Mouse (Mus musculus): ENCODE results near the gene Myl4.

Gene Myl4

GRCm38 (mm10) chr11:104630185-104630835 lies 79.8 kb downstream of the Myl4 start:
- no peak for DNase-seq (ENCODE audit: low read depth, low spot score)

DNA sequence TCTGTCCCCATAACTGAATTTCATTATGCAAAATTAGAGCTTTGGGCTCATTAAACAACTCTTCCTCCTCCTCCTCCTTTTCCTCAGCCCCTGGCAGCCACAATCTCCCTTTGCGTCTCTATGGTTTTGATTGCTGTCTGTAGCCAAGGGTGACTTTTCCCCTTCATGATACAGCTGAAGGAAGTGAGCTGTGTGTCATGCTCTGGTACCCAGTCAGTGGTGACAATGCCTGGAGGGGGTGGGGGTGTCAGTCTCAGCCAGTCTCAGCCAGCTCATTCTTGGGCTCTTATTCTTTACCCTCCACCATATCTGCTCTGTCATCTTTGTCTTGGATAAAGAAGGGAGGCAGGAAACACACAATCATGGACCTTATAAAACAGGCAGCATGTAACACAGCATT lies 80.8 kb downstream of the Myl4 start:
- no peak for DNase-seq (ENCODE audit: low read depth, low spot score)

GRCm38 (mm10) chr11:104637010-104637409 lies 86.5 kb downstream of the Myl4 start:
- DNase-seq (ENCODE audit: low read depth, low spot score): no peak

DNA sequence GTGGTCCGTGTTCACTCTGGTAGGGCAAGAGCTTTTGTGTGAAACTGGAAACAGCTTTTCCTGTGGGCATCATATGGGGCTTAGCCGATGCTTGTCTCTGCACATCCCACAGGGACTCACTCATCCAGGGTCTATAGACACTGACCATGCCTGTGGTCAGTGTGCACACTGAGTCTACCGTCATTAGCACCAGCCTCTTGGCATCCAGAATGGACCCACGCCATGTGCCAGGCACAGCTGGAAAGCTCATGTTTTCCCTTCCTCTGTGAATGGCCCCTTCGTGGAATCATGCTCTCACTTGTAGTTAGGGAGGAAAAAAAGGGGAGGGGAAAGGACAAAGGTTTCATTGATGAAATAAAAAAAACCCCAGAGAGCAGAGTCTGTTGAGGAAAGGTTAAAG lies 87.5 kb downstream of the Myl4 start:
- DNase-seq (ENCODE audit: low read depth, low spot score): no peak

DNA sequence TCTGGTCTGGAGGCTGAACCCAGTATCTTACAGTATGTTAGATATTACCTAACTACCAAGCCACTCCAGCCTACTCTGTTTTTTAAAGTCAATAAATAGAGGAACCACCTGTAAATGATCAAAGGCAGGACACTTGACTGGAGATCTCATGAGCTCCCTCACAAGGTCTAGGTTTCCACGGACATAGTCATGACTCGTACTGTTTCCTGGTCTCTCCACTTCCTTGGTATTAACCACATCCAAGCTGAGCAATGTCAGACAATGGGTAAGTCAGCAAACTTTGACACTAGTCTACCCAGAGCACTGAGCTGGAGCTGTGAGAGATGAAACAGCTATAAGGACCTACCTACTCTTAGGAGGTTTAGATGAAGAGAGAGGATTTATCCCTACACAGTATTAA lies 88.4 kb downstream of the Myl4 start:
- DNase-seq (ENCODE audit: low read depth, low spot score): no peak

GRCm38 (mm10) chr11:104639634-104640033 lies 89.2 kb downstream of the Myl4 start:
- no peak for DNase-seq (ENCODE audit: low read depth, low spot score)

DNA sequence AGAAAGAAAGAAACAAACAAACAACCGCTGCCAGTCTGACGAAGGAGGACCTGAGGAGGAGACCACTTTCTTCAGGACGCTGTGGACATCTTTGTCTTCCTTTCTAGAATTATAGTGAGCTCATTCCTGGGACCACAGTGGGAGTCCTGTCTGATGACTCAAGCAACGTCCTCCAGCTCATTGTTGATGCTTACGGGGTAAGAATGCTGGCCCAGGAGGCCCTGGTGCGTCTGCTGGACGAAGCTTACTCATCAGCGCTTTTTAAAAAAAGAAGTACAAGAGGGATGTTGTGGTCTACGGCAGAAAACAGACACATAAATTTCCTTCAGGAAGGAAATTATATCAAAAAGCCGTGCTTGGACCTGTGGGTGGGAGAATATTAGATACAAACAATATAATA lies 90.4 kb downstream of the Myl4 start:
- DNase-seq (ENCODE audit: low read depth, low spot score): no peak

DNA sequence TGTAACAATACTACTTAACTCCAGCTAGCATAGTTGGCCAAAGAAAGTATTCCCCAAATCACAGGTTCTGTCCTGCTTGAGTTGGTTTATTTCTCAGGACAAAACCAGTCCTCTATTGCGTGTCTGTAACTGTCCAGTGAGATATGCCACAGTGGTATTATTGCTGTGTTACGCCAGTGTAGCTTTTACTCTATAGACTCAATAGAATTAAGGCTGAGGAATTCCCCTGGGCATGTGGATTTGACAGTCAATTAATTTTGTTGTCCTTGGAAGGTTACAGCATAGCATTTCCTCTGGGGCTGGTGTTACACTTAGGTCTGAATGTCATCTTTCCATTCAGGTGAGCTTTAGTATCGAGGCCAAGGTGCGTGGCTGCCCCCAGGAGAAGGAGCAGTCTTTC lies 92.8 kb downstream of the Myl4 start:
- DNase-seq (ENCODE audit: low read depth, low spot score): no peak

Measured in ZHBTc4 (cell line).